Mouse (Mus musculus) neural tube, embryonic 15.5 days (tissue): ENCODE measurements at regions not wholly inside any gene's neighbourhood (a gene's known extent, or its start where the extent isn't known, plus 50 kb on each side); places are given as distances from the start of the nearest gene placed in this dataset.

Experiments
- ATAC-seq: fragments of 200-750 bp; cut with Nextera tagmentation; 2 replicates; pipeline ENCODE4 v1.8.0; 2017; ENCODE audit warnings: mild to moderate bottlenecking, moderate TSS enrichment, moderate library complexity; ENCODE audit not compliant: low FRiP score
- H3K27ac ChIP-seq: fragments of 300-500 bp; sonication (generic); replicated peaks from 2 replicates; pipeline ENCODE4 v1.5.1; 2015; ENCODE audit warnings: mild to moderate bottlenecking, inconsistent platforms
- H3K27me3 ChIP-seq: fragments of 300-500 bp; sonication (generic); replicated peaks from 2 replicates; pipeline ENCODE4 v1.6.1; 2015; ENCODE audit warnings: inconsistent platforms
- H3K36me3 ChIP-seq: fragments of 300-500 bp; sonication (generic); 2 replicates; pipeline ENCODE4 v1.6.1; 2015; ENCODE audit warnings: inconsistent platforms
- H3K4me1 ChIP-seq: fragments of 300-500 bp; sonication (generic); 2 replicates; pipeline ENCODE4 v1.6.1; 2015; ENCODE audit warnings: inconsistent platforms
- H3K4me2 ChIP-seq: fragments of 300-500 bp; sonication (generic); 2 replicates; pipeline ENCODE4 v1.6.1; 2015; ENCODE audit warnings: inconsistent platforms, mild to moderate bottlenecking, moderate library complexity
- H3K4me3 ChIP-seq: fragments of 300-500 bp; sonication (generic); replicated peaks from 2 replicates; pipeline ENCODE4 v1.5.1; 2015; ENCODE audit warnings: mild to moderate bottlenecking, inconsistent platforms
- H3K9ac ChIP-seq: fragments of 300-500 bp; sonication (generic); replicated peaks from 2 replicates; pipeline ENCODE4 v1.6.1; 2015; ENCODE audit warnings: mild to moderate bottlenecking, inconsistent platforms
- H3K9me3 ChIP-seq: fragments of 300-500 bp; sonication (generic); replicated peaks from 2 replicates; pipeline ENCODE4 v1.6.1; 2016; ENCODE audit warnings: inconsistent platforms
- WGBS: fragments of 180-500 bp; shearing (Covaris S2); methylation state at CpG from one replicate; pipeline ENCODE4 v1.1.7; 2015; ENCODE audit warnings: mixed read lengths; 5-methylcytosine and 5-hydroxymethylcytosine counted together

- ATAC-seq = no peak
- Histone ChIP-seq H3K4me3 (no peak overlapping the region), H3K9me3 (no peaks in the 10 kb centered on the region), H3K9ac (no peak overlapping the region), H3K4me2 (no peak overlapping the region), H3K27me3 (no peaks in the 10 kb centered on the region), H3K4me1 (no peaks in the 10 kb centered on the region; the same call in 1 of the 2 replicates), H3K27ac (no peak overlapping the region), H3K36me3 (no peaks in the 10 kb centered on the region)
- WGBS = 89% methylated on average over 5 of the region's 5 CpGs
Measured at GRCm38 (mm10) chr13:97651176-97651575, 109.3 kb downstream of the Gm10260 start.

- H3K27me3 ChIP-seq = no peaks in the 10 kb centered on the region
- H3K4me1 ChIP-seq = peaks cover 3% of the 10 kb centered on the region; the same call in 1 of the 2 replicates
- 86% methylated on average over 2 of the region's 2 CpGs for WGBS
- no peak overlapping the region for H3K9ac ChIP-seq
- H3K27ac ChIP-seq = no peak overlapping the region
- no peaks in the 10 kb centered on the region for H3K9me3 ChIP-seq
- no peak overlapping the region for H3K4me2 ChIP-seq
- ATAC-seq = no peak
- H3K36me3 ChIP-seq = no peaks in the 10 kb centered on the region
- H3K4me3 ChIP-seq = no peak overlapping the region
Measured at GRCm38 (mm10) chr13:97650191-97650590, 110.2 kb downstream of the Gm10260 start.

GRCm38 (mm10) chr13:97647486-97647885 lies 112.9 kb downstream of the Gm10260 start:
- Histone ChIP-seq H3K4me2 (no peak overlapping the region), H3K9me3 (0 out of 2 replicates have a peak, but pooled peaks cover 8% of the 10 kb centered on the region), H3K9ac (no peak overlapping the region), H3K27ac (no peak overlapping the region), H3K27me3 (no peaks in the 10 kb centered on the region), H3K36me3 (no peaks in the 10 kb centered on the region), H3K4me1 (peaks cover 3% of the 10 kb centered on the region; the same call in 1 of the 2 replicates), H3K4me3 (no peak overlapping the region)
- 86% methylated on average over 4 of the region's 4 CpGs for WGBS
- no peak for ATAC-seq

GRCm38 (mm10) chr13:97646021-97646385 lies 114.4 kb downstream of the Gm10260 start:
- WGBS = 88% methylated on average over 7 of the region's 7 CpGs
- Histone ChIP-seq H3K36me3 (no peaks in the 10 kb centered on the region), H3K27ac (no peak overlapping the region), H3K27me3 (no peaks in the 10 kb centered on the region), H3K4me3 (no peak overlapping the region), H3K4me1 (peaks cover 3% of the 10 kb centered on the region; the same call in 1 of the 2 replicates), H3K4me2 (no peak overlapping the region), H3K9ac (no peak overlapping the region), H3K9me3 (0 out of 2 replicates have a peak, but pooled peaks cover 8% of the 10 kb centered on the region)
- no peak for ATAC-seq

GRCm38 (mm10) chr13:97645107-97646020 lies 115.1 kb downstream of the Gm10260 start:
- Histone ChIP-seq H3K27me3 (no peaks in the 10 kb centered on the region), H3K9me3 (0 out of 2 replicates have a peak, but pooled peaks cover 8% of the 10 kb centered on the region)
- no peak for ATAC-seq

GRCm38 (mm10) chr13:97640236-97640635 lies 120.2 kb downstream of the Gm10260 start:
- WGBS = 86% methylated on average over 3 of the region's 3 CpGs
- no peak overlapping the region for H3K4me3 ChIP-seq
- no peaks in the 10 kb centered on the region for H3K36me3 ChIP-seq
- H3K9ac ChIP-seq = no peak overlapping the region
- H3K4me2 ChIP-seq = no peak overlapping the region
- H3K27me3 ChIP-seq = no peaks in the 10 kb centered on the region
- no peak overlapping the region for H3K27ac ChIP-seq
- H3K9me3 ChIP-seq = 0 out of 2 replicates have a peak, but pooled peaks cover 8% of the 10 kb centered on the region
- no peak for ATAC-seq
- no peaks in the 10 kb centered on the region; the same call in 1 of the 2 replicates for H3K4me1 ChIP-seq

More at GRCm38 (mm10) chr13:97645107-97646020, 115.1 kb downstream of the Gm10260 start:
- no peak overlapping the region for H3K27ac ChIP-seq
- H3K4me1 ChIP-seq = peaks cover 3% of the 10 kb centered on the region; the same call in 1 of the 2 replicates
- H3K9ac ChIP-seq = no peak overlapping the region
- H3K36me3 ChIP-seq = no peaks in the 10 kb centered on the region
- H3K4me2 ChIP-seq = no peak overlapping the region
- 72% methylated on average over 15 of the region's 15 CpGs for whole genome bisulfite sequencing
- no peak overlapping the region for H3K4me3 ChIP-seq

- H3K27ac ChIP-seq = no peak overlapping the region
- no peaks in the 10 kb centered on the region for H3K36me3 ChIP-seq
- H3K4me1 ChIP-seq = no peaks in the 10 kb centered on the region; the same call in 1 of the 2 replicates
- WGBS = 82% methylated on average over 3 of the region's 3 CpGs
- no peaks in the 10 kb centered on the region for H3K27me3 ChIP-seq
- no peak overlapping the region for H3K4me2 ChIP-seq
- ATAC-seq = no peak
- no peak overlapping the region for H3K4me3 ChIP-seq
- 0 out of 2 replicates have a peak, but pooled peaks cover 8% of the 10 kb centered on the region for H3K9me3 ChIP-seq
- no peak overlapping the region for H3K9ac ChIP-seq
Measured at GRCm38 (mm10) chr13:97639656-97640055, 120.8 kb downstream of the Gm10260 start.

GRCm38 (mm10) chr13:97638457-97639088 lies 121.9 kb downstream of the Gm10260 start:
- peak overlapping the region; percentile 24; the same call in 1 of the 2 replicates for H3K27ac ChIP-seq
- no peak overlapping the region for H3K4me2 ChIP-seq
- no peak overlapping the region for H3K4me3 ChIP-seq
- no peak overlapping the region for H3K9ac ChIP-seq
- no peaks in the 10 kb centered on the region for H3K27me3 ChIP-seq
- H3K9me3 ChIP-seq = 0 out of 2 replicates have a peak, but pooled peaks cover 5% of the 10 kb centered on the region
- WGBS = 67% methylated on average over 5 of the region's 5 CpGs
- ATAC-seq = peak; percentile 35; the same call in 1 of the 2 replicates
- H3K36me3 ChIP-seq = no peaks in the 10 kb centered on the region
- no peaks in the 10 kb centered on the region; the same call in 1 of the 2 replicates for H3K4me1 ChIP-seq

- Histone ChIP-seq H3K4me1 (no peaks in the 10 kb centered on the region; the same call in 1 of the 2 replicates), H3K4me2 (no peak overlapping the region), H3K36me3 (no peaks in the 10 kb centered on the region), H3K27ac (no peak overlapping the region), H3K9me3 (no peaks in the 10 kb centered on the region), H3K4me3 (no peak overlapping the region), H3K27me3 (no peaks in the 10 kb centered on the region), H3K9ac (no peak overlapping the region)
- WGBS = 89% methylated on average over 6 of the region's 6 CpGs
- no peak for ATAC-seq
Measured at GRCm38 (mm10) chr13:97637506-97637905, 122.9 kb downstream of the Gm10260 start.

- H3K4me1 ChIP-seq = no peaks in the 10 kb centered on the region; the same call in 1 of the 2 replicates
- H3K9ac ChIP-seq = no peak overlapping the region
- H3K4me2 ChIP-seq = no peak overlapping the region
- no peaks in the 10 kb centered on the region for H3K9me3 ChIP-seq
- WGBS = 70% methylated on average over 8 of the region's 8 CpGs
- no peaks in the 10 kb centered on the region for H3K27me3 ChIP-seq
- H3K27ac ChIP-seq = no peak overlapping the region
- no peak overlapping the region for H3K4me3 ChIP-seq
- no peaks in the 10 kb centered on the region for H3K36me3 ChIP-seq
- ATAC-seq = no peak
Measured at GRCm38 (mm10) chr13:97634041-97634788, 126.2 kb downstream of the Gm10260 start.

GRCm38 (mm10) chr13:97633551-97633950 lies 126.9 kb downstream of the Gm10260 start:
- Histone ChIP-seq H3K9ac (no peak overlapping the region), H3K4me2 (no peak overlapping the region), H3K4me1 (no peaks in the 10 kb centered on the region; the same call in 1 of the 2 replicates), H3K27me3 (no peaks in the 10 kb centered on the region), H3K36me3 (no peaks in the 10 kb centered on the region), H3K4me3 (no peak overlapping the region), H3K9me3 (no peaks in the 10 kb centered on the region), H3K27ac (no peak overlapping the region)
- ATAC-seq = no peak
- 81% methylated on average over 4 of the region's 4 CpGs for WGBS
